Mouse (Mus musculus) adrenal gland, adult 8-10 months (tissue): ENCODE measurements around the gene Hsd17b10. TPM values are rescaled to one million over a fixed set of nuclear protein-coding genes. Genes with fewer than 3 reads are reported as not detected.

Experiments
- DNase-seq: peaks from one replicate; pipeline ENCODE4 v3.0.0; 2022
- total RNA-seq, 4 experiments: library from RNA; stranded (reverse); gene quantifications; 2 replicates each; pipeline ENCODE4 v1.2.4; 2022

Gene Hsd17b10
- total RNA-seq, result 100 to 1,000 TPM; 133 to 152 (median 147) TPM

- DNase-seq, result peak; percentile 82
Observed at GRCm38 (mm10) chrX:152001737-152002710, at the start of gene Hsd17b10. Gene Hsd17b10 (plus strand): TSS chrX:152001845.

GRCm38 (mm10) chrX:151999006-151999710 lies 2.5 kb upstream of the Hsd17b10 start:
- DNase-seq, result no peak

GRCm38 (mm10) chrX:152001182-152001684 lies 412 bp upstream of the Hsd17b10 start:
- no peak for DNase-seq

GRCm38 (mm10) chrX:152002865-152003264 lies 1.2 kb downstream of the Hsd17b10 start:
- no peak for DNase-seq

- no peak for DNase-seq
Observed at GRCm38 (mm10) chrX:152007863-152008262, 6.2 kb downstream of the Hsd17b10 start.

- no peak for DNase-seq
Observed at GRCm38 (mm10) chrX:152015752-152016150, 14.1 kb downstream of the Hsd17b10 start.

GRCm38 (mm10) chrX:152016151-152017145 lies 14.8 kb downstream of the Hsd17b10 start, which contains the start of the genes Ribc1 and Smc1a:
Gene Ribc1 (minus strand): TSS chrX:152016295.
Gene Smc1a (plus strand): TSS chrX:152016428.
- DNase-seq, result peak; percentile 91

GRCm38 (mm10) chrX:152017186-152017585 lies 15.5 kb downstream of the Hsd17b10 start:
- DNase-seq, result no peak

GRCm38 (mm10) chrX:152019294-152019693 lies 17.6 kb downstream of the Hsd17b10 start:
- no peak for DNase-seq

- DNase-seq, result no peak
Observed at GRCm38 (mm10) chrX:152039865-152040264, 38.2 kb downstream of the Hsd17b10 start.

GRCm38 (mm10) chrX:152047230-152047629 lies 45.6 kb downstream of the Hsd17b10 start:
- no peak for DNase-seq

- DNase-seq, result no peak
Observed at GRCm38 (mm10) chrX:152052546-152052945, 50.9 kb downstream of the Hsd17b10 start.

Other genes starting within 250 kb of the Hsd17b10 start
- gene Huwe1, start 201.0 kb upstream of the Hsd17b10 start, total RNA-seq, result 100 to 1,000 TPM; 206 to 308 (median 243) TPM
- gene Ribc1, start 14.4 kb downstream of the Hsd17b10 start, total RNA-seq, result 1 to 10 TPM; 1.2 to 2.4 (median 1.5) TPM
- 10 to 100 TPM; 47.4 to 68.3 (median 61.7) TPM for gene Smc1a, start 14.6 kb downstream of the Hsd17b10 start, total RNA-seq
- 10 to 100 TPM; 31.6 to 64.3 (median 46.3) TPM for gene Iqsec2, start 142.4 kb downstream of the Hsd17b10 start, total RNA-seq
- 10 to 100 TPM; 57.9 to 98.4 (median 77.3) TPM for gene Kdm5c, start 231.2 kb downstream of the Hsd17b10 start, total RNA-seq